Mouse (Mus musculus): ENCODE measurements around the gene A1cf. TPM values are rescaled to one million over a fixed set of nuclear protein-coding genes. Genes with fewer than 3 reads are reported as not detected.

A1cf gene
- 127 TPM for polyA plus RNA-seq (2014; fragmentation: Illumina TruSeq; extraction: RNeasy Lipid Tissue Mini Kit (QIAGEN cat#74804); ENCODE audit: low read depth, low replicate concordance)

DNA sequence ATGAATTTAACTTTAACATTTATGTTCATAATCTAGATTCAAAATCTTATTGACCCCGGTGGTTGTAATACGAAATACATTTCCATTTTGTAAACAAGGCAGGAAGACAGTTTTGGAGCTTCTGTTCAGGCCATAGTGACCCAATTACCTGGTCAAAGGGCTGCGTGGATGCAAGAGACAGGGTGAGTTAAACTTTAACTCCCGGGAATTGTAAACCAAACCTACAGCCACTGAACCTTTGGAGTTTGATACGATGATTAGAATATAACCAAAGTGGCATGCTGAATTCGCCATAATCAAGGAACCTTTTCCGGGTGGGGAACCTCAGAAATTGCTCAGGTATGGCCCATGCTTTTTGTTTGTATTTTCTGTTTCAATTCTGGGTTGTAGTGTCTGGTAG, at the start of gene A1cf:
A1cf (plus strand) TSS at position 244 of the 400 bp plus-strand sequence.

Other genes starting within 250 kb of the A1cf start
- 5.6 TPM for gene Prkg1, start 103.7 kb upstream of the A1cf start, polyA plus RNA-seq (2014; fragmentation: Illumina TruSeq; extraction: RNeasy Lipid Tissue Mini Kit (QIAGEN cat#74804); ENCODE audit: low read depth, low replicate concordance)
- 98.9 TPM for gene Asah2, start 239.4 kb downstream of the A1cf start, polyA plus RNA-seq (2014; fragmentation: Illumina TruSeq; extraction: RNeasy Lipid Tissue Mini Kit (QIAGEN cat#74804); ENCODE audit: low read depth, low replicate concordance)